ENCODE assay signal across 10 mouse cellular contexts in the genomic region with DNA sequence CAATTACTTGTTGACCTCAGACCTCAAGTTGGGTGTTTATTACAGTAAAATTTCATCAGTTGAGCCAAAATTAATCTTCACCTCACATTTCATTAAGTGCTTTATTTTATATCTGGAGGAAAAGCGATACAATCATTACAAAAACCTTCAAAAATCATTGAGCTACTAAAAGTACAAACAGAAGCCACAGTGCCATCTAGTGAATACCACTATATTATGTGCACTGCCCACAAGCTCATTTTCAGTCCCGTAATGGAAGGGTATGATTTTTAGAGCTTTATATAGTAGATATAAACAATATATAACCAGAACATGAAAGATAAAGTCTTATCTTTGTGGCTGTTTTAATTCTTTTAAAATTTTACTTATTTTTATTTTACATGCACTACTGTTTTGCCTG.
DNase-seq lines count a peak whose midpoint lies in the region; ATAC-seq and TF ChIP-seq lines count a peak whose summit lies in the region.
"Had no signal": no experiment of that assay in that cellular context is flagged by ENCODE, and none has a peak within 500 bp of the region (broad histone marks: within the 10 kb centered on the region; RNA-seq: fewer than 3 reads in every experiment).

No protein-coding gene starts in this region.

- no peaks in the 10 kb centered on the region for H3K9me3 ChIP-seq in forebrain, postnatal 0 days (ENCODE audit: low read length)
- H3K9me3 ChIP-seq in forebrain, embryonic 13.5 days (replicated peaks): no peaks in the 10 kb centered on the region
- no peaks in the 10 kb centered on the region for H3K9me3 ChIP-seq in E14TG2a.4 (ENCODE audit: low read length)

- WGBS in forebrain, postnatal 0 days: 32% methylated on average over 2 of the region's 2 CpGs
- WGBS in forebrain, embryonic 13.5 days: 50% methylated on average over 2 of the region's 2 CpGs

- H3K4me1 ChIP-seq in forebrain, postnatal 0 days (ENCODE audit: insufficient read depth): no peaks in the 10 kb centered on the region
- no peaks in the 10 kb centered on the region for H3K4me1 ChIP-seq in forebrain, embryonic 13.5 days
- H3K4me1 ChIP-seq in E14TG2a.4 (replicated peaks; ENCODE audit: low read depth, low read length): no peaks in the 10 kb centered on the region

- H3K9ac ChIP-seq in forebrain, postnatal 0 days: no peak overlapping the region
- H3K9ac ChIP-seq in forebrain, embryonic 13.5 days: no peak overlapping the region

- no peak overlapping the region for H3K27ac ChIP-seq in forebrain, postnatal 0 days (ENCODE audit: low read depth, low read length)
- no peak overlapping the region for H3K27ac ChIP-seq in forebrain, embryonic 13.5 days
- H3K27ac ChIP-seq in layer of hippocampus, adult 2 months: no peak overlapping the region

- H3K36me3 ChIP-seq in forebrain, postnatal 0 days (ENCODE audit: insufficient read depth): no peaks in the 10 kb centered on the region
- no peaks in the 10 kb centered on the region for H3K36me3 ChIP-seq in forebrain, embryonic 13.5 days (ENCODE audit: poor library complexity, severe bottlenecking)
- H3K36me3 ChIP-seq in E14TG2a.4 (ENCODE audit: insufficient read depth, low read length): no peaks in the 10 kb centered on the region

- H3K4me3 ChIP-seq in forebrain, postnatal 0 days (ENCODE audit: low read depth, low read length): no peak overlapping the region
- no peak overlapping the region for H3K4me3 ChIP-seq in forebrain, embryonic 13.5 days
- H3K4me3 ChIP-seq in layer of hippocampus, adult 2 months: no peak overlapping the region
- H3K4me3 ChIP-seq in E14TG2a.4 (replicated peaks; ENCODE audit: low read length): no peak overlapping the region

- no peak overlapping the region for H3K4me2 ChIP-seq in forebrain, postnatal 0 days (ENCODE audit: low read depth)
- H3K4me2 ChIP-seq in forebrain, embryonic 13.5 days: no peak overlapping the region

- no peak for ATAC-seq in forebrain, postnatal 0 days
- no peak for ATAC-seq in forebrain, embryonic 13.5 days

- peak; percentile 36 for DNase-seq in forebrain, postnatal 0 days
- no peak for DNase-seq in layer of hippocampus, adult 2 months (ENCODE audit: low spot score in 2 of 2)
- DNase-seq in layer of hippocampus, postnatal 25 days (ENCODE audit: extremely low spot score in 1 of 2, low spot score in 1 of 2): no peak
- DNase-seq in forelimb bud, embryonic 11.5 days (ENCODE audit: low read depth, low spot score): peak; percentile 0
- DNase-seq in B cell, adult 2 months: no peak
- DNase-seq in adrenal gland, adult 18-20 months (ENCODE audit: low spot score in 2 of 2): no peak
- DNase-seq: right cerebral cortex, postnatal 25 days; thymus, adult 18-20 months had no signal

- H3K27me3 ChIP-seq in forebrain, postnatal 0 days (ENCODE audit: insufficient read depth, low read length): no peaks in the 10 kb centered on the region
- no peaks in the 10 kb centered on the region; the same call in 1 of the 2 replicates for H3K27me3 ChIP-seq in forebrain, embryonic 13.5 days
- no peaks in the 10 kb centered on the region for H3K27me3 ChIP-seq in E14TG2a.4 (ENCODE audit: insufficient read depth, low read length)

- TF ChIP-seq CTCF in forebrain, postnatal 0 days (IDR thresholded peaks at IDR 0.05; ENCODE audit: low read depth): peak; percentile 59
- TF ChIP-seq CTCF in layer of hippocampus, adult 2 months (conservative IDR thresholded peaks at IDR 0.05): peak; percentile 79
- 0 out of 2 replicates have a peak, but pooled peaks have one; percentile 6 for TF ChIP-seq CTCF in E14TG2a.4 (conservative IDR thresholded peaks at IDR 0.05; ENCODE audit: low read length)

Comparison
In these comparisons a context has a peak if more than half of its experiments do, and no peak if none do; other contexts are left out.
1. DNase-seq: peak in forebrain, postnatal 0 days (single experiment) and forelimb bud, embryonic 11.5 days (single experiment); none in layer of hippocampus, adult 2 months (0 of 2), layer of hippocampus, postnatal 25 days (0 of 2), B cell, adult 2 months (0 of 2) and adrenal gland, adult 18-20 months (0 of 2).
2. CTCF ChIP-seq: peak in every context shown above with its lines; median percentile 79 in layer of hippocampus, adult 2 months; 59 in forebrain, postnatal 0 days; 6 in E14TG2a.4.